Mouse (Mus musculus) E14TG2a.4 (cell line): ENCODE measurements around the gene 4930564D02Rik.

Experiments
- CTCF ChIP-seq: conservative IDR thresholded peaks from 2 replicates; pipeline ENCODE4 v1.5.1; 2014; ENCODE audit warnings: low read length
- NANOG ChIP-seq: IDR thresholded peaks from 2 replicates; pipeline ENCODE4 v1.6.1; 2014; ENCODE audit warnings: borderline replicate concordance, low read length, mixed read lengths
- POU5F1 ChIP-seq: IDR thresholded peaks from 2 replicates; pipeline ENCODE4 v1.6.1; 2014; ENCODE audit warnings: low read length, borderline replicate concordance

GRCm38 (mm10) chr3:105019826-105020692, 46.6 kb upstream of the 4930564D02Rik start:
- no peak for TF ChIP-seq POU5F1
- no peak for TF ChIP-seq CTCF
- no peak for TF ChIP-seq NANOG
